Mouse (Mus musculus): Measurements from ENCODE around the gene B230104I21Rik.

B230104I21Rik gene

DNA sequence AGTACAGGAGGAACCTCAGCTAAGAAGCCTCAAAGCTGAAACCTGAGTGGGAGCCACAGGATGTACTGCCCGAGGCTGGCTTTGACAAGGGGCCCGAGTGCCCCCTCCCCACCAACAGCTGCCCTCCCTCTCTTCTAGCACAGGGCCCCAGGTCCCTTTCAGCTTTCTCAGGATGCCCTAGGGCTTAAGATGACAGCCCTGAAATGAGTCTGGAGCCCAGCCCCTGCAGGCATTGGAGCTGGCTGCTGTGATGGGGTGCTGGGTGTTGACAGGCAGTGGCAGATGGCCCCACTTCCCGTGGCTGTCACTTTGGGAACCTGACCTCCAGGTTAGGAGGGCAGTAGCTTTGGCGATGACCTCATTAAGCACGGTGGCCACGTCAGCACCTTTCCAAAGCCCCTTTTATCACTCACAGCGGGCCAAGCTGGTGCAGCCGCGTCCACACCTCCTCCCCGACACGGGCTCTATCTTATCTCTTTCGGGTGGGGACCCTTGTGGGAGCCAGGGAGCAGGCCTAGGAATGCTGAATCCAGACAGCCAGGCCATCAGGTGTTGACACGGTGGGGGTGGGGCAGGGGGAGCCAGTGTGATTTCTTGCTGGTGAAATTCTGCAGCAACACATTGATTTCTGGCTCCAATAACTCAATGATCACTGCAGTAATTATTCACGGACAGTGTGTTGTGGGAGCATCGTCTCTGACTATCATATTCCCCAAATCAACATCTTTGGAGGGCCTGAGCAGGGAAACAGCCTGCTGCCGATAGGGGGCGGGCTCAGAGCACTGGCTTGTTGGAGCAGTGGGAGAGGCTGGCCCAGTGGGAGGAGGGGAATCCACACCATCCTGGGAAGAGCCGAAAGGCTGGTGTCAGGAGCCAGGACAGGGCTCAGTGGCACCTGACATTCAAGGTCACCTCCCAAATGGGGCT lies 57.5 kb downstream of the B230104I21Rik start:
- no peak for DNase-seq (ENCODE audit: low read depth, low spot score)

- DNase-seq (ENCODE audit: low read depth, low spot score) = no peak
Measured at GRCm38 (mm10) chr4:154394123-154394722, 58.3 kb downstream of the B230104I21Rik start.

- no peak for DNase-seq (ENCODE audit: low read depth, low spot score)
Measured at GRCm38 (mm10) chr4:154396652-154397301, 60.9 kb downstream of the B230104I21Rik start.
